Mouse (Mus musculus): ENCODE results near the gene Arhgap23. TPM values are rescaled to one million over a fixed set of nuclear protein-coding genes. Genes with fewer than 3 reads are reported as not detected.
A peak's percentile ranks its signal among the peaks of the same experiment; 100 is the strongest.

Arhgap23 gene
- polyA plus RNA-seq, 1 experiment from 2014 or later = 12.5 TPM

GRCm38 (mm10) chr11:97435808-97436491 is 20.6 kb downstream of the Arhgap23 start:
- peak overlapping the region; percentile 99 for H3K27ac ChIP-seq (ENCODE audit: poor library complexity, severe bottlenecking)
- no peak overlapping the region for H3K4me3 ChIP-seq
- no peaks in the 10 kb centered on the region for H3K27me3 ChIP-seq (replicated peaks)
- H3K9me3 ChIP-seq (replicated peaks) = no peaks in the 10 kb centered on the region
- peak overlapping the region; percentile 69 for H3K4me2 ChIP-seq
- peak; percentile 40 for ATAC-seq (ENCODE audit: insufficient number of reproducible peaks, low FRiP score)
- H3K4me1 ChIP-seq (replicated peaks) = peaks cover 80% of the 10 kb centered on the region
- 0 out of 2 replicates have a peak, but pooled peaks cover 7% of the 10 kb centered on the region for H3K36me3 ChIP-seq
- peak overlapping the region; percentile 57 for H3K9ac ChIP-seq
- 22% methylated on average over 11 of the region's 13 CpGs for WGBS

GRCm38 (mm10) chr11:97437745-97438144 is 22.4 kb downstream of the Arhgap23 start:
- Histone ChIP-seq H3K4me1 (replicated peaks) (peaks cover 84% of the 10 kb centered on the region), H3K27ac (ENCODE audit: poor library complexity, severe bottlenecking) (peak overlapping the region; percentile 99), H3K9me3 (replicated peaks) (no peaks in the 10 kb centered on the region), H3K9ac (peak overlapping the region; percentile 55; the same call in 1 of the 2 replicates), H3K4me3 (no peak overlapping the region), H3K36me3 (peaks cover 1% of the 10 kb centered on the region), H3K4me2 (peak overlapping the region; percentile 37), H3K27me3 (replicated peaks) (no peaks in the 10 kb centered on the region)
- 3% methylated on average over 5 of the region's 5 CpGs for WGBS
- 0 out of 2 replicates have a peak, but pooled peaks have one; percentile 11 for ATAC-seq (ENCODE audit: insufficient number of reproducible peaks, low FRiP score)

GRCm38 (mm10) chr11:97438868-97439267 is 23.5 kb downstream of the Arhgap23 start:
- Histone ChIP-seq H3K27ac (ENCODE audit: poor library complexity, severe bottlenecking) (peak overlapping the region; percentile 99), H3K36me3 (peaks cover 12% of the 10 kb centered on the region), H3K4me3 (no peak overlapping the region), H3K4me2 (peak overlapping the region; percentile 86), H3K9me3 (replicated peaks) (no peaks in the 10 kb centered on the region), H3K27me3 (replicated peaks) (no peaks in the 10 kb centered on the region), H3K9ac (peak overlapping the region; percentile 55; the same call in 1 of the 2 replicates), H3K4me1 (replicated peaks) (peaks cover 90% of the 10 kb centered on the region)
- WGBS = 18% methylated on average over 9 of the region's 9 CpGs
- no peak for ATAC-seq (ENCODE audit: insufficient number of reproducible peaks, low FRiP score)

GRCm38 (mm10) chr11:97439935-97440334 is 24.6 kb downstream of the Arhgap23 start:
- peaks cover 89% of the 10 kb centered on the region for H3K4me1 ChIP-seq (replicated peaks)
- peak overlapping the region; percentile 100 for H3K9ac ChIP-seq
- under 1% methylated on average over 37 of the region's 37 CpGs for WGBS
- ATAC-seq (ENCODE audit: insufficient number of reproducible peaks, low FRiP score) = peak; percentile 82
- H3K27me3 ChIP-seq (replicated peaks) = no peaks in the 10 kb centered on the region
- H3K4me2 ChIP-seq = peak overlapping the region; percentile 86
- peak overlapping the region; percentile 99 for H3K27ac ChIP-seq (ENCODE audit: poor library complexity, severe bottlenecking)
- no peaks in the 10 kb centered on the region for H3K9me3 ChIP-seq (replicated peaks)
- H3K4me3 ChIP-seq = peak overlapping the region; percentile 96
- H3K36me3 ChIP-seq = peaks cover 22% of the 10 kb centered on the region

- Histone ChIP-seq H3K4me2 (peak overlapping the region; percentile 86), H3K27ac (ENCODE audit: poor library complexity, severe bottlenecking) (peak overlapping the region; percentile 99), H3K9me3 (replicated peaks) (no peaks in the 10 kb centered on the region), H3K36me3 (peaks cover 28% of the 10 kb centered on the region), H3K27me3 (replicated peaks) (no peaks in the 10 kb centered on the region), H3K4me1 (replicated peaks) (peaks cover 88% of the 10 kb centered on the region), H3K9ac (peak overlapping the region; percentile 100), H3K4me3 (peak overlapping the region; percentile 96)
- ATAC-seq (ENCODE audit: insufficient number of reproducible peaks, low FRiP score) = peak; percentile 52
- WGBS = under 1% methylated on average over 34 of the region's 34 CpGs
Measured at GRCm38 (mm10) chr11:97440441-97440881, 25.1 kb downstream of the Arhgap23 start.

- peak overlapping the region; percentile 96 for H3K4me3 ChIP-seq
- no peaks in the 10 kb centered on the region for H3K27me3 ChIP-seq (replicated peaks)
- H3K9ac ChIP-seq = peak overlapping the region; percentile 100
- peak overlapping the region; percentile 99 for H3K27ac ChIP-seq (ENCODE audit: poor library complexity, severe bottlenecking)
- H3K4me2 ChIP-seq = peak overlapping the region; percentile 86
- peaks cover 88% of the 10 kb centered on the region for H3K4me1 ChIP-seq (replicated peaks)
- ATAC-seq (ENCODE audit: insufficient number of reproducible peaks, low FRiP score) = no peak
- peaks cover 34% of the 10 kb centered on the region for H3K36me3 ChIP-seq
- H3K9me3 ChIP-seq (replicated peaks) = no peaks in the 10 kb centered on the region
- 19% methylated on average over 15 of the region's 15 CpGs for whole genome bisulfite sequencing
Measured at GRCm38 (mm10) chr11:97441036-97441657, 25.8 kb downstream of the Arhgap23 start.

- Histone ChIP-seq H3K36me3 (peaks cover 40% of the 10 kb centered on the region), H3K4me1 (replicated peaks) (peaks cover 88% of the 10 kb centered on the region), H3K4me2 (peak overlapping the region; percentile 86), H3K27ac (ENCODE audit: poor library complexity, severe bottlenecking) (peak overlapping the region; percentile 99), H3K9me3 (replicated peaks) (no peaks in the 10 kb centered on the region), H3K27me3 (replicated peaks) (no peaks in the 10 kb centered on the region), H3K4me3 (peak overlapping the region; percentile 96), H3K9ac (peak overlapping the region; percentile 100)
- WGBS = 7% methylated on average over 3 of the region's 3 CpGs
- no peak for ATAC-seq (ENCODE audit: insufficient number of reproducible peaks, low FRiP score)
Measured at GRCm38 (mm10) chr11:97441658-97442125, 26.4 kb downstream of the Arhgap23 start.

GRCm38 (mm10) chr11:97442891-97443675 is 27.8 kb downstream of the Arhgap23 start:
- ATAC-seq (ENCODE audit: insufficient number of reproducible peaks, low FRiP score) = no peak
- Histone ChIP-seq H3K36me3 (peaks cover 54% of the 10 kb centered on the region), H3K9ac (peak overlapping the region; percentile 100), H3K27ac (ENCODE audit: poor library complexity, severe bottlenecking) (peak overlapping the region; percentile 99), H3K27me3 (replicated peaks) (no peaks in the 10 kb centered on the region), H3K9me3 (replicated peaks) (no peaks in the 10 kb centered on the region), H3K4me1 (replicated peaks) (peaks cover 74% of the 10 kb centered on the region), H3K4me2 (peak overlapping the region; percentile 86), H3K4me3 (peak overlapping the region; percentile 96)
- 57% methylated on average over 11 of the region's 11 CpGs for WGBS

GRCm38 (mm10) chr11:97445596-97445995 is 30.3 kb downstream of the Arhgap23 start:
- Histone ChIP-seq H3K36me3 (peaks cover 74% of the 10 kb centered on the region), H3K27ac (ENCODE audit: poor library complexity, severe bottlenecking) (peak overlapping the region; percentile 74), H3K4me1 (replicated peaks) (peaks cover 76% of the 10 kb centered on the region), H3K4me2 (peak overlapping the region; percentile 86), H3K9ac (peak overlapping the region; percentile 53), H3K4me3 (peak overlapping the region; percentile 10; the same call in 1 of the 2 replicates), H3K27me3 (replicated peaks) (no peaks in the 10 kb centered on the region), H3K9me3 (replicated peaks) (no peaks in the 10 kb centered on the region)
- no peak for ATAC-seq (ENCODE audit: insufficient number of reproducible peaks, low FRiP score)
- 47% methylated on average over 6 of the region's 6 CpGs for WGBS

GRCm38 (mm10) chr11:97445999-97446511 is 30.7 kb downstream of the Arhgap23 start:
- ATAC-seq (ENCODE audit: insufficient number of reproducible peaks, low FRiP score) = peak; percentile 78
- Histone ChIP-seq H3K4me3 (peak overlapping the region; percentile 10; the same call in 1 of the 2 replicates), H3K4me1 (replicated peaks) (peaks cover 76% of the 10 kb centered on the region), H3K27ac (ENCODE audit: poor library complexity, severe bottlenecking) (peak overlapping the region; percentile 74), H3K4me2 (peak overlapping the region; percentile 86), H3K36me3 (peaks cover 79% of the 10 kb centered on the region), H3K9me3 (replicated peaks) (no peaks in the 10 kb centered on the region), H3K27me3 (replicated peaks) (no peaks in the 10 kb centered on the region), H3K9ac (peak overlapping the region; percentile 53)
- WGBS = 35% methylated on average over 4 of the region's 4 CpGs
